Mouse (Mus musculus) limb, embryonic 15.5 days (tissue): ENCODE results near the gene Snx8. TPM values are rescaled to one million over a fixed set of nuclear protein-coding genes. Genes with fewer than 3 reads are reported as not detected.

Experiments
- ATAC-seq: fragments of 200-750 bp; cut with Nextera tagmentation; 2 replicates; pipeline ENCODE4 v1.8.0; 2017; ENCODE audit warnings: low read depth, moderate TSS enrichment; ENCODE audit not compliant: insufficient number of reproducible peaks, low FRiP score, low TSS enrichment
- H3K27ac ChIP-seq: fragments of 300-500 bp; sonication (generic); 2 replicates; pipeline ENCODE4 v1.5.1; 2015; ENCODE audit warnings: moderate library complexity, mild to moderate bottlenecking, inconsistent platforms
- H3K27me3 ChIP-seq: fragments of 300-500 bp; sonication (generic); 2 replicates; pipeline ENCODE4 v1.6.1; 2015; ENCODE audit warnings: inconsistent platforms
- H3K36me3 ChIP-seq: fragments of 300-500 bp; sonication (generic); 2 replicates; pipeline ENCODE4 v1.6.1; 2015; ENCODE audit warnings: inconsistent platforms
- H3K4me1 ChIP-seq: fragments of 300-500 bp; sonication (generic); 2 replicates; pipeline ENCODE4 v1.6.1; 2015; ENCODE audit warnings: inconsistent platforms
- H3K4me2 ChIP-seq: fragments of 300-500 bp; sonication (generic); 2 replicates; pipeline ENCODE4 v1.6.1; 2015; ENCODE audit warnings: mild to moderate bottlenecking, inconsistent platforms
- H3K4me3 ChIP-seq: fragments of 300-500 bp; sonication (generic); 2 replicates; pipeline ENCODE4 v1.5.1; 2015; ENCODE audit warnings: mild to moderate bottlenecking, inconsistent platforms
- H3K9ac ChIP-seq: fragments of 300-500 bp; sonication (generic); 2 replicates; pipeline ENCODE4 v1.6.1; 2015; ENCODE audit warnings: inconsistent platforms
- H3K9me3 ChIP-seq: fragments of 300-500 bp; sonication (generic); 2 replicates; pipeline ENCODE4 v1.6.1; 2016; ENCODE audit warnings: inconsistent platforms
- WGBS: fragments of 180-500 bp; shearing (Covaris S2); methylation state at CpG from one replicate; pipeline ENCODE4 v1.1.7; 2015; 5-methylcytosine and 5-hydroxymethylcytosine counted together
- polyA plus RNA-seq: library from polyadenylated mRNA; unstranded; fragments of >200 nt; fragmentation: Nextera tagmentation; extraction: Ambion mirVana; gene quantifications from 2 replicates; pipeline ENCODE4 v1.2.1, GENCODE M21; 2015

The Snx8 gene
- polyA plus RNA-seq, 1 experiment from 2014 or later = 23.8 TPM

DNA sequence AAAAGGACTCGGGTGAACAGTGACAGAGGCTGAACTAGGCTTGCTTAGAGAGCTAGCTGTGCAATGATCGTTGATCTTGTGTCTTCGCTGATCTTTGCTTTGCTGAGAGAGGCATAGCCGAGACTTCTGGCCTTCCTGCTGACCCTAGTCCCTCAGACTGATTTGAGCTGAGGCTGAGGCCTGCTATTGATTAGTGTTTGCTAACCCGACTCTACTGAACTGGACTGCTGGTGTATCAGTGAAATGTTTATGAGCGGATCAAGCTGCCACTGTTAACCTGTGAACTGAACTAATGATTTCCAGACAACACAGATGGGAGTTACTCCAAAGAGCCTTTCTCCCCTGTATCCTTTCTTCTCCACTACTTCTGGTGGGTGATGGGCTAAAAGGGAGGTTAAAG, 16.1 kb upstream of the Snx8 start:
- no peak overlapping the region for H3K4me3 ChIP-seq
- no peak overlapping the region for H3K4me2 ChIP-seq
- H3K27ac ChIP-seq = no peak overlapping the region
- ATAC-seq = no peak
- H3K27me3 ChIP-seq = no peaks in the 10 kb centered on the region
- no peaks in the 10 kb centered on the region for H3K36me3 ChIP-seq
- H3K4me1 ChIP-seq = no peaks in the 10 kb centered on the region; the same call in 1 of the 2 replicates
- H3K9me3 ChIP-seq = no peaks in the 10 kb centered on the region
- H3K9ac ChIP-seq = no peak overlapping the region
- WGBS = 31% methylated on average over 6 of the region's 6 CpGs

DNA sequence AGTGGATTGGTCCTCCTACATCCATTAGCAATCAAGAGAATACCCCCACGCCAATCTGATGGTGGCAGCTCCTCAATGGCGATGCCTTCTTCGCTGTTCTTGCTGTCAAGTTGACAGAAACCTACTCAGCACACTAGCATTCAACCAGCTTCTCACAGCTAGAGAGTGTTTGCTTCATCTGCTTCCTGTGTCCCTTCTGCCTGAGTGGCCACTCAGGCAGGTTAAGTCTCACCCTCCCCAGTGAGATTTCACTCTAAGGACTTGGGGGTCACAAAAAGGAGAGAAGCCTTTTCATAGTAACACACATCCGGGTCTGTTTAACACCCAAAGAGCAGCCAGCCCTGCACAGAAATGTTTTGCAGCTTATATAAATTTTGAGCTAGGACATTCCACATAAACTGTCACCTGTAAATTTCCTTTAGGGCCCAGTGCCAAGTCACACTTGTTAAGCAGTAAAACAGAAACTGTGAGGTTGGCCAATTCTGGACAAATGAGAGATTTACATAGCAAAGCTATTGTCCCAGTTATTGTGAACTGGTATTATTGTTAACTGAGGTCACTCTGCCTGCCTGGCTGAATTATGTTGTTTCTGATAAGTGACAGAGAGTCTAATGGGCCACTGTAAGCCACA, 13.7 kb upstream of the Snx8 start:
- no peak for ATAC-seq
- Histone ChIP-seq H3K4me1 (no peaks in the 10 kb centered on the region; the same call in 1 of the 2 replicates), H3K27me3 (no peaks in the 10 kb centered on the region), H3K36me3 (no peaks in the 10 kb centered on the region), H3K9me3 (no peaks in the 10 kb centered on the region), H3K4me3 (no peak overlapping the region), H3K9ac (no peak overlapping the region), H3K4me2 (no peak overlapping the region), H3K27ac (no peak overlapping the region)
- 69% methylated on average over 4 of the region's 4 CpGs for whole genome bisulfite sequencing

DNA sequence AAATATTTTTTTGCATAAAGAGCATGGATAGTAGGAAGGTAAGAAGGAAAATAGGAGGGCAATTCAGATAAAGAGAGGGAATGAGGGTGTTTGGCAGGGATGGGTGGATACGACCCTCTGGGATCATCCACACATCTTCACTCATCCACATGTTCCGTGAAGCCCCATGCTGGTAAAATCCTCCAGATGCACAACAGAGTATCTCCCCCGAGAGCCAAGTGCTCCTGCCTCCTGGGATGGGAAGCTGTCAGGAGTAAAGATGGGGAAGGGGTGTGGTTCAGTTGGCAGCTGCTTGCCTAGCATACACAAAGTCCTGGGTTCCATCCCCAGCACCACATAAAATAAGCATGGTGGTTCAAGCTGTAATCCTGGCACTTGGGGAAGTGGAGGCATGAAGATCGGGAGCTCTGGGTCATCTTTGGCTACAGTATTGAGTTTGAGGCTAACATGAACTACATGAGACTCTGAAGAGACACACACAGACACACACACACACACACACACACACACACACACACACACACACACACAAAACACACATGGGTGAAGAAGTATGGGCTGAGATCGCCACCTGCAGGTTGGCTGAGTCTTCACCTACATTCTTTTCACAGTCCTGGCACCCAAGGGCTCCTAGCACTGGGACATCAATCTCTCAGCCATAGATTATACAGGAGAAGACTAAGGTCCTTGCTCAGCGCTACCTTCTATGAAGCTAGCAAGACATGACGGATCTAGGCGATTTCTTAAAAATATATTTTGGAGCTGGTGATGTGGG, 7.3 kb upstream of the Snx8 start:
- H3K36me3 ChIP-seq = no peaks in the 10 kb centered on the region
- no peak for ATAC-seq
- WGBS = 63% methylated on average over 8 of the region's 8 CpGs
- H3K27ac ChIP-seq = no peak overlapping the region
- H3K9me3 ChIP-seq = no peaks in the 10 kb centered on the region
- no peak overlapping the region for H3K9ac ChIP-seq
- no peak overlapping the region for H3K4me2 ChIP-seq
- H3K4me3 ChIP-seq = no peak overlapping the region
- H3K27me3 ChIP-seq = no peaks in the 10 kb centered on the region
- no peaks in the 10 kb centered on the region for H3K4me1 ChIP-seq

DNA sequence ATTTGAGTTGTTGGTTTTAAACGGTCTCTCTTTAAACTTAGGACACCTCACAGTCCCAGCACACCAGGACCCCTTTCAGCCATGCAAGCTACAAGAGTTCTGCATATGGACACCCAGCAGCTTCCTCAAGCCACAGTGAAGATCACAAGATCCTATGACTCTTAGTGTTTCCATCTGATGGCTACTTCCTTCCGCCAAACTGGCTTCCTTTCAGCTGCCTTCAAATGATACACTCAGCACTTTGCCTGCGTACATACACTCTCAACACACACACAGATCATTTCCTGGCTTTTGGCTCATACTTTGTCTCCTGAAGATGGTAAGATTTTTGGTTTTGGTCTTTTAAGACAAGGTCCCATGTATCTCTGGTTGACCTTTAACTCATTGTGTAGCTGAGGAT, 3.6 kb upstream of the Snx8 start:
- Histone ChIP-seq H3K4me1 (peaks cover 17% of the 10 kb centered on the region), H3K4me2 (no peak overlapping the region), H3K36me3 (no peaks in the 10 kb centered on the region), H3K27me3 (no peaks in the 10 kb centered on the region), H3K4me3 (no peak overlapping the region), H3K27ac (no peak overlapping the region), H3K9me3 (no peaks in the 10 kb centered on the region), H3K9ac (no peak overlapping the region)
- WGBS = 83% methylated on average over 3 of the region's 3 CpGs
- ATAC-seq = no peak

DNA sequence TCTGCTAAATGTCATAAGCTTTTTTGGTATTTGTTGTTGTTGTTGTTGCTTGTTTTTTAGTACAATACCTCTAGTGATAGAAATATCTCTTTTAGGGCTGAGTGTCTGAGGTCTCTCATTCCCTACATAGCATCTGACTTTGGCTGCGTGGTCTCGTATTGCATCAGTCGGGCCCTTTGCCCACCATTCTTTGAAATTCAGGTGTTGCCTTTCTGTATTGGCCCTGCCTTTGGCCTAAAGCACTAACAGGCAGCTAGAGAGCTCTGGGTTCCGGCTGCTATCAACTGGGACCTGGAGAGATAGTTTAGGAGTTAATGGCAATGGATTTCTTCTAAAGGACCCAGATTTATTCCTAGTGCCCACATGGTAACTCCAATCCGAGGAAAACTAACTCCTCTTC, 2.9 kb upstream of the Snx8 start:
- WGBS = 82% methylated on average over 5 of the region's 5 CpGs
- Histone ChIP-seq H3K9ac (no peak overlapping the region), H3K4me1 (peaks cover 17% of the 10 kb centered on the region), H3K9me3 (no peaks in the 10 kb centered on the region), H3K27ac (no peak overlapping the region), H3K27me3 (no peaks in the 10 kb centered on the region), H3K4me2 (no peak overlapping the region), H3K4me3 (no peak overlapping the region), H3K36me3 (no peaks in the 10 kb centered on the region)
- ATAC-seq = no peak

DNA sequence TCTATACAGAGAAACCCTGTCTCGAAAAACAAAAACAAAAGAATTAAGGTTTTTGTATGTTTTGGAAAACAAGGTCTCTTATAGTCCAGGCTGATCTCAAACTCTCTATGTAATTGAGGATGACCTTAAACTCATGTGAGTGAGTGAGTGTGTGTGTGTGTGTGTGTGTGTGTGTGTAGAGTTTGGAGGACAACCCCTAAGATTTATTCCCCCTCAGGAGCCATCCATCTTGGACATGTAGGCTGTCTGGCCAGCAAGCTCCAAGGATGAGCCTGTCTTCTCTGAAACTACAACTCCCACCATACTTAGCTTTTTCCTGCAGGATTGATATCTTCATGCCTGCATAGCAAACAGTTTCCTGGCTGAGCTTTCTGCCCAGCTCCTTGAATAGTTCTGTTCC, 2.4 kb upstream of the Snx8 start:
- no peaks in the 10 kb centered on the region for H3K9me3 ChIP-seq
- H3K36me3 ChIP-seq = no peaks in the 10 kb centered on the region
- H3K27me3 ChIP-seq = no peaks in the 10 kb centered on the region
- H3K27ac ChIP-seq = no peak overlapping the region
- peaks cover 17% of the 10 kb centered on the region for H3K4me1 ChIP-seq
- H3K4me2 ChIP-seq = no peak overlapping the region
- no peak for ATAC-seq
- H3K4me3 ChIP-seq = no peak overlapping the region
- H3K9ac ChIP-seq = no peak overlapping the region
- WGBS = 66% methylated on average over 1 of the region's 1 CpGs

DNA sequence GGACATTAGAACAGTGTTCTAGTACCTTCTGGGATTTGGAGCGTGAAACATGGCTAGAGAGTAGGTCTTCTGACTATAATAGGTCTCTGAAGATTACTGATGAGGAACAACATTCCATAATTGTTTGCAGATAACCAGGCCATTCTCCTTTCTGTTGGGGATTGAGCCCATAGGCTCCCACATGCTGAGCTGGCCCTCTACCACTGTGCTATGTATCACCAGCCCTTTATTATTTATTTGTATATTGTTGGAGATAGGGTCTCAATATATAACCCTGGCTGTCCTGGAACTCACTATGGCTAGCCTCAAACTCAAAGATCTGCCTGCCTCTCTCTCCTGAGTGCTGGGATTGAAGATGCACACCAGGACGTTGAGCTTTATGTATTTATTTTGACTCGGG, 585 bp upstream of the Snx8 start:
- WGBS = 65% methylated on average over 3 of the region's 3 CpGs
- H3K9me3 ChIP-seq = no peaks in the 10 kb centered on the region
- no peaks in the 10 kb centered on the region for H3K36me3 ChIP-seq
- H3K27me3 ChIP-seq = no peaks in the 10 kb centered on the region
- peak overlapping the region; percentile 78 for H3K4me3 ChIP-seq
- peak; percentile 21; the same call in 1 of the 2 replicates for ATAC-seq
- peak overlapping the region; percentile 95 for H3K4me2 ChIP-seq
- peak overlapping the region; percentile 61 for H3K27ac ChIP-seq
- 0 out of 2 replicates have a peak overlapping the region, but pooled peaks have one; percentile 61 for H3K9ac ChIP-seq
- peaks cover 17% of the 10 kb centered on the region for H3K4me1 ChIP-seq

DNA sequence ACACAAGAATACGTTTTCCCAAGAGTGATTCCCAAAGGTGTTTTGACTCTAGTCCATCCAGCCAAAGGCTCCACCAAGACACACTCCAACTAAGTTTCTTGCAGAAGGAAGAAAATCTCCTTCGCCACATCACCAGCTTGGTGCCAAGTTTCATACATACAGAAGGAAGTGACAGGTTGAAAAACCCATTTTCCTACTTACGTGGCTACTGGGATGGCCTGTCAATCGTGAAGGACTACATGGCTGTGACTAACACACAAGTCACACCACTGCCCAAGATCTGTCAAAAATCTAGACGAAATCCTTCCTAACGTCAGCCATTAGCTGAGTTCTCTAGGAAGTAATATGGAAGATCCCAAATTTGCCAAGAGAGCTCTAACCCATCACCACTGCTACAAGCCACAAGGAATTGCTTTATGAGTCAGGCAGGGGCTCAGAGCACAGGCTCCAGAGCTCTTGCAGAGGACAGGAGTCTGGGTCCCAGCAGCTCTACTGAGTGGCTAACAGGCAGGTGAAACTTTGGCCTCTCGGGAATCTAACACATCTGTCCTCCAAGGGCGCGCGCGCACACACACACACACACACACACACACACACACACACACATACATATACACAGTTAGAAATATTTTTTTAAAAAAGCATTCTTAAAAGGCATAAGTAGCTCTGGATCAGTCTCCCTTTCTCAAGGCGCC, 1.1 kb downstream of the Snx8 start:
- Histone ChIP-seq H3K9ac (peak overlapping the region; percentile 61; the same call in 1 of the 2 replicates), H3K4me2 (peak overlapping the region; percentile 95), H3K4me1 (peaks cover 25% of the 10 kb centered on the region), H3K27me3 (no peaks in the 10 kb centered on the region), H3K27ac (no peak overlapping the region), H3K9me3 (no peaks in the 10 kb centered on the region), H3K36me3 (no peaks in the 10 kb centered on the region), H3K4me3 (peak overlapping the region; percentile 78)
- ATAC-seq = no peak
- 71% methylated on average over 12 of the region's 12 CpGs for WGBS

DNA sequence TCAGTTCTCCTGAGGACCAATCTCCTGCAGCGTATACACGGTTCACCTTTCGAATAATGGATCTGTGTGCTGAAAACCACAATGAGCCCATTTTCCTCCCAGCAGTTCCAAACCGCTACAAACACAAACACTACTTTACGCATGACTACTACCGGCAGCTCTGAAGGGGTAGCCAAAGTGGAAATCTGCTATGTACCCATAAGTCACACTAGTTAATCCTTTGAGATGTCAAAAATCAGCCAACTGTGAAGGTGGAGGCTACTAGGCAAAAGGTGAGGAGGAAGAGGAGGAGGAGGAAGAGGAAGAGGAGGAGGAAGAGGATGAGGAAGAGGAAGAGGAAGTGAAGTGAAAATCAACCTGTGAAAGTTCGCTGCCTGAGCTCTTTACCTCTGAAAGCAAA, 1.8 kb downstream of the Snx8 start:
- Histone ChIP-seq H3K36me3 (no peaks in the 10 kb centered on the region), H3K4me3 (no peak overlapping the region), H3K27ac (no peak overlapping the region), H3K27me3 (no peaks in the 10 kb centered on the region), H3K9ac (no peak overlapping the region), H3K4me1 (peaks cover 25% of the 10 kb centered on the region), H3K4me2 (no peak overlapping the region), H3K9me3 (no peaks in the 10 kb centered on the region)
- 80% methylated on average over 7 of the region's 7 CpGs for WGBS
- no peak for ATAC-seq

DNA sequence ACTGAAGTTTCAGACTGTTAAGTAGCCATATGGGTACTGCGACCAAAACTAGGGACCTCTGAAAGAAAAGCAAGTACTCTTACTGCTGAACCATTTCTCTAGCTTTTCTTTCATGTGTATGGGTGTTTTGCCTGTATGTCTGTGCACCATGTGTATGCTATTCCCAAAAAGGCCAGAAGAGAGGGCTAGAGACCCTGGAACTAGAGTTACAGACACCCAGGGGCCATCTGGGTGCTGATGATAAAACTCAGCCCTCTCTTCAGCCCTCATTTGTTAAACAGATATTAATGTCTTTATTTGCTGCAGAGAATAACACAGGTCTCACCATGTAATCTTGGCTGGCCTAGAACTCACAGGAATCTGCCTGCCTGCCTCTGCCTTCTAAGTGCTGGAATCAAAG, 4.6 kb downstream of the Snx8 start:
- 97% methylated on average over 1 of the region's 1 CpGs for WGBS
- Histone ChIP-seq H3K27ac (peak overlapping the region; percentile 47; the same call in 1 of the 2 replicates), H3K9me3 (no peaks in the 10 kb centered on the region), H3K4me2 (no peak overlapping the region), H3K4me1 (peaks cover 24% of the 10 kb centered on the region), H3K9ac (no peak overlapping the region), H3K36me3 (no peaks in the 10 kb centered on the region), H3K4me3 (no peak overlapping the region), H3K27me3 (no peaks in the 10 kb centered on the region)
- no peak for ATAC-seq

DNA sequence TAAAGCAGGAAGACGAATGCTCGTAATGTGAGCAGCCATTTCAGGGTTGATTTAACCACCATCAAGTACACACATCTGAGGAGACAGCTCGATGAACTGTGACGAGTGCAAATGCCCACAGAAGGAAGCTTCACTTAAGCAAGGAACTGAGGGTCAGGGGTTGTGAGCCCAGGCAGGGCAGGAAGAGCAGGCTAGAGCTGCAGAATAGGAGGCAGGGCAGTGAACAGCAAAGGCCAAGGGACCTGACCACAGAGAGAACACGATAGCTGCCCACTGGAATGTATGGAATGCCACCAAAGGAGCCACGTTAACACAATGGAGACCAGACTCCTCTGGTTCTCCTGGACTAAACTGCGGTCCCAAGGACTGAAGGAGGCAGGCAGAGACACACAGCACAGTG, 5.5 kb downstream of the Snx8 start:
- Histone ChIP-seq H3K27me3 (no peaks in the 10 kb centered on the region), H3K4me3 (no peak overlapping the region), H3K4me2 (0 out of 2 replicates have a peak overlapping the region, but pooled peaks have one; percentile 1), H3K9ac (no peak overlapping the region), H3K4me1 (peaks cover 17% of the 10 kb centered on the region), H3K27ac (peak overlapping the region; percentile 47), H3K9me3 (no peaks in the 10 kb centered on the region), H3K36me3 (no peaks in the 10 kb centered on the region)
- no peak for ATAC-seq
- 22% methylated on average over 7 of the region's 7 CpGs for WGBS

DNA sequence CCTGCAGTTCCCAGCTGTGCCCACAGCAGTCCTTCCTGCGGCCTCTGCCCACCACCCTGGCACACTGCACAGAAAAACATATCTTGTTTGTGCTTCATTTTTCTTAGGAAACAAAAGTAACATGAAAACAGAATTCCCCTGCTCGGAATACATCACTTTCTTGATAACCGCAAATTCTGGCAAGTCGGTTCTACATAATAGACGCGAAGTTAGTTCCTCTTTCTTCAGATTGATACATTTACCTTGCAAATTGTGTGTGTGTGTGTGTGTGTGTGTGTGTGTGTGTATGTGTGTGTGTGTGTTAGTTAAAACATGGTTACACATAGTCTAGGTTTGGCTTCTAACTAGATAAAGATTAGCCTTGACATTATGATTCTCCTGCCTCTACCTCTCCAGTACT, 6.4 kb downstream of the Snx8 start:
- ATAC-seq = no peak
- H3K27ac ChIP-seq = no peak overlapping the region
- no peak overlapping the region for H3K9ac ChIP-seq
- WGBS = 90% methylated on average over 6 of the region's 6 CpGs
- no peaks in the 10 kb centered on the region for H3K36me3 ChIP-seq
- H3K4me1 ChIP-seq = peaks cover 11% of the 10 kb centered on the region
- H3K27me3 ChIP-seq = no peaks in the 10 kb centered on the region
- no peak overlapping the region for H3K4me2 ChIP-seq
- H3K4me3 ChIP-seq = no peak overlapping the region
- no peaks in the 10 kb centered on the region for H3K9me3 ChIP-seq
